Mouse (Mus musculus): Measurements from ENCODE around the gene Usp16. TPM values are rescaled to one million over a fixed set of nuclear protein-coding genes. Genes with fewer than 3 reads are reported as not detected.

The Usp16 gene
- polyA plus RNA-seq (2014; fragmentation: Illumina TruSeq; extraction: RNeasy Lipid Tissue Mini Kit (QIAGEN cat#74804); ENCODE audit: low read depth, low replicate concordance): 41.0 TPM

GRCm38 (mm10) chr16:87454419-87455179, at the start of gene Usp16:
TSS of gene Usp16 (plus strand) at chr16:87454703.

GRCm38 (mm10) chr16:87432033-87432814, 22.3 kb upstream of the Usp16 start, which contains the start of gene Ltn1:
TSS of gene Ltn1 (minus strand) at chr16:87432612.

GRCm38 (mm10) chr16:87440184-87440686, 14.3 kb upstream of the Usp16 start, which contains the start of gene Rwdd2b:
TSS of gene Rwdd2b (minus strand) at chr16:87440573.

GRCm38 (mm10) chr16:87495716-87496447, 41.4 kb downstream of the Usp16 start, which contains the start of gene Cct8:
TSS of gene Cct8 (minus strand) at chr16:87495873.

Other genes with a start within 250 kb of the Usp16 start
- gene N6amt1, start 100.5 kb upstream of the Usp16 start, polyA plus RNA-seq (2014; fragmentation: Illumina TruSeq; extraction: RNeasy Lipid Tissue Mini Kit (QIAGEN cat#74804); ENCODE audit: low read depth, low replicate concordance): 28.6 TPM
- 10.9 TPM for gene Ltn1, start 22.1 kb upstream of the Usp16 start, polyA plus RNA-seq (2014; fragmentation: Illumina TruSeq; extraction: RNeasy Lipid Tissue Mini Kit (QIAGEN cat#74804); ENCODE audit: low read depth, low replicate concordance)
- 4.7 TPM for gene Rwdd2b, start 14.1 kb upstream of the Usp16 start, polyA plus RNA-seq (2014; fragmentation: Illumina TruSeq; extraction: RNeasy Lipid Tissue Mini Kit (QIAGEN cat#74804); ENCODE audit: low read depth, low replicate concordance)
- 109 TPM for gene Cct8, start 41.2 kb downstream of the Usp16 start, polyA plus RNA-seq (2014; fragmentation: Illumina TruSeq; extraction: RNeasy Lipid Tissue Mini Kit (QIAGEN cat#74804); ENCODE audit: low read depth, low replicate concordance)
- gene Map3k7cl, start 98.6 kb downstream of the Usp16 start, polyA plus RNA-seq (2014; fragmentation: Illumina TruSeq; extraction: RNeasy Lipid Tissue Mini Kit (QIAGEN cat#74804); ENCODE audit: low read depth, low replicate concordance): 9.0 TPM
- 13.5 TPM for gene Bach1, start 244.2 kb downstream of the Usp16 start, polyA plus RNA-seq (2014; fragmentation: Illumina TruSeq; extraction: RNeasy Lipid Tissue Mini Kit (QIAGEN cat#74804); ENCODE audit: low read depth, low replicate concordance)